Mouse (Mus musculus) 3T3-L1 (cell line): ENCODE measurements around the gene Pdia5.

Source experiments
- DNase-seq: peaks from one replicate; pipeline ENCODE4 v3.0.0-alpha.2; 2015; ENCODE audit warnings: low read depth, low spot score

Pdia5 gene

DNA sequence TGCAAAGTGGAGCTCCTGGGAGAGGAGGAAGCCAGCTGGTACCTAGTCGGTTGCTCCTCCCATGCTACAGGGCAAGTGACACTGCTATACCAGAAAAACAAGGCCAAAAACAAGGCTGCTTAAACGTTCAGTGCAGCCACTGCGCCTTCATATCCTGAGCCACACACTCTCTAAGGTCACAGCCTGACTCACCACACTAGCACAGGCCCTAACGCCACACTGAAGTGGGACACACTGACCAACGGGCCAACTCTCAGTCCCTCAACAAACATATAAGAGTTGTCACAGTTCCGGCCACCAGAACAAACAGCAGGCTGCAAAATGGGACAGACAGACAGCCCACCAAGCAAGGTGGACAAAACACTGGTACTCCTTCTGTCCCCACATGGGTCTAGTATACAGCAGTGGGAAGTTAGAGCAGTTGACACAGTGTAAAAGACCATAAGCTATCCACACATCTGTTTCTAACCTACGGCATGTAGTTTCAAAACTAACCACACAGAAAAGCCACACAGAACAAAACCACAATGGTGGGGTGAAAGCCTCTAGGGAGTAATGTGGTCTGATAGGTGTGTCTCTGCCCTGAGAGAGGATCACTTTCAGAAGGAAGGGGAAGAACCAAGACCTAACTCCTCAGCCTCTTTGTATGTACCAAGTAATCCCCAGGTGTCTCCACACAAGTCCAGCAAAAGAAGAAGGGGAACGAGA lies 6.0 kb downstream of the Pdia5 start:
- peak; percentile 82 for DNase-seq

DNA sequence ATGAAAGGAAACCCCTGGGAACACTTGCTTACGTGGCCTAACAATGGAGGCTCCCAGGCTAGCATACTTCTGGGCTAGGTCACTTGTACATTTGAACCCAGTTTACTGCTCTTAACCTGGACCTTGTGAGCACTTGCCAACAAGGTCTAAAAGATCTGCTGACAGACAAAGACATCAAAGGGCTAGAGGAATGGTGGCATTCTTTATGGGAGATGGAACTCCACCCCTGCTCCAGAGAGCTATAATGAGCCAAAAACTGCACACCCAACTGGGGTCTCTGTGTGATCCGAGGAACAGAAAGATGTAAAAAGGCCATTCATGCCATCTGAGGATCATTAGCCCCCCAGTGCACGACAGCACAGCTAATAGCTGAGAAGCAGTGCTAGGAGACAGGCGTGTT lies 6.6 kb downstream of the Pdia5 start:
- DNase-seq: no peak

DNA sequence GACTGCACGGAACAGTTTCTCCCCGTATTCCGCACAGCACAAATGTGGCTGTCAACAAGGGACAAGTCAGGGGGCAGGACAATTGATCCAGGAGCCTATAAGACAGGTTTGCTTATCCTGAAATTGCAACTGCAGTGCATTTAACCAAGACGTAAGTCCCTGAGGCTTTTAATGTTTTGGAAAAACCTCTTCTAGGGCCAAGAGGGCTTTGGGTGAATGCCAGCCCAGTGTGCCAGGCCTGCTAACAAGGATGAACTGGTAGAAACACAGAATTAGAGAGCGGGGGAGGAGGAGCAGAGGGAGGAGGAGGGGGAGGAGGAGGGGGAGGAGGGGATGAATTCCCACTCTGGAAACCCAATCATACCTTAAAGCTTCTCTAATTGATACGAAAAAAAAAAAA lies 11.4 kb downstream of the Pdia5 start:
- no peak for DNase-seq

DNA sequence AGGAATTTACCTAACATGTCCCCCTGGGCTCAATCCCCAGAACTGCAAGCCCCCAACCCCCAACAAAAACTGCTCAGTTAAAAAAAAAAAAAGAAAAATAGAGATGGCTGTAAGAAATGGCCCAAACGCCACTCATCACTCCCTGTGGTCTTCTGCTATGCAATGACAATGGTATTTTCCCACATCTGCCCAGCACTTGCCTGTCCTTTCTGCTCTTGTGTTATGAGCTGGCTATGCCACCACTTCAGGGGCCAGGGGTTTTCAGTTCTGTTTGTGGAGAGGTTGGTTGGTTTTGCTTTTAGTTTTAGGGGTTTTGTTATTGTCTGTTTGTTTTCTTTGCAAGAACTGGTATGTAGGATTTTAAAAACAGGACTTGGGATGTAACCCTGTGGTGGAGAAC lies 13.4 kb downstream of the Pdia5 start:
- DNase-seq: peak; percentile 39

DNA sequence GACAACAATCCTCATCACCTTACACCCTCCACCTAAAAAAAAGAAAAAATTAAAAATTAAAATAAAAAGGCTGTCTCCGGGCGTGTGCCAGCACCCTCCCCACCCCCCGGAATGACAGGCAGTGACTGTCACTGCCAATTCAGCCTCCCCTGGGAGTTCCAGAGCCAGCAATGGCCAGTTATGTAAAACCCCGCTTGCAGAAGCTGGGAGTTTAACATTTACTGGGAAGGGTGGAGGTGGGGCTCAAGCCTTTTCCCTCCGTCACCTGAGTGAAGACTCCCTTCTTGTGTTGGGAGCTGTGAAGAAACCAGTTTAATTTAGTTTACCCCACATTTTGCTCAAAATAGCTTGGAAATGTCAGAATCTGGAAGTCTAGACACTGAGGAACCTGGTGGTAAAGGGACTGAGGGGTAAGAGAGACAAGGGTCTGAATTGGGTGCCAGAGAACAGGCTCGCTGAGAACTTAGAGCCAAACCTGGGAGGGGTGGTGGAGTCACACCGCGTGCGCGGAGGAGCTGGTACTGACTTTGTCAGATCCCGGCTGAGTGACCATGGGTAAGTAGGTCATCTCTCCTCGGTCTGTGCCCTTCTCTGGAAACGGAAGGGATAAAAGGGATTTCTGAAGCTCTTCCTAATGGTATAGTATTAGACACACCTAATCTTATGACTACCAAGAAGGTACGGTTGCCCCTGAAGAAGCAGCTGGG lies 18.0 kb downstream of the Pdia5 start:
- no peak for DNase-seq

DNA sequence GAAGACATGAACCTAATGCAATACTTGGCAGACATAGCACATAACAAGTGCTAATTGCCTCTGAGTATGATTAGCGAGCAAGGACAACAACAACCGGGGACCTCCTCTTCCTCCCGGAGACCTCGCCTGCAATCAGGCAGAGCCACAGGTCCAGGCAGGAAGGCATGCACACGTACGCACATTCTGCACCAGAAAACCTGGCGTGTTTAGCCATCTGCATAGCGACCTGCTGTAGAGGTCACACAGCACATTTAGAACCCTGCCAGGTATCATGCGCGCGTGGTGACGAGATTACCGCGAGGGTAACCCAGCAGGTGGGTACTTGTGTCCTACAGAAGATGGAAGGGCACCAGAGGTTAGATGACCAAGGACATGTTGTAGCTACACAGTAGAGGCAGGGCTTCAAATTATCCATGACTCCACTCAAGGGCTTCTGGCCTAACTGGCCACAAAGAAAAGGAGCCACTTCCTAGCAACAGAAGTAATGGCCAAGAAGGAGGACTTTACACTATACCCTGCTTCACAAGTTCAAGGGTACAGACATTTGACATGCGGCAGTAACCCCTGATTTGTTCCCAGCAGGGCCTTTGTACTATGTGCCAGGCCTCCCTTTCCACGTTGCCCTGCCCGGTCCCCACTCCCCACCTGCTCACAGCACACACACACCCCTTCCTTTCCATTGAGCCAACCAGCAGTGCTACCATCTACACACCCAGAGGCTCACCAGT lies 18.7 kb downstream of the Pdia5 start:
- DNase-seq: no peak

DNA sequence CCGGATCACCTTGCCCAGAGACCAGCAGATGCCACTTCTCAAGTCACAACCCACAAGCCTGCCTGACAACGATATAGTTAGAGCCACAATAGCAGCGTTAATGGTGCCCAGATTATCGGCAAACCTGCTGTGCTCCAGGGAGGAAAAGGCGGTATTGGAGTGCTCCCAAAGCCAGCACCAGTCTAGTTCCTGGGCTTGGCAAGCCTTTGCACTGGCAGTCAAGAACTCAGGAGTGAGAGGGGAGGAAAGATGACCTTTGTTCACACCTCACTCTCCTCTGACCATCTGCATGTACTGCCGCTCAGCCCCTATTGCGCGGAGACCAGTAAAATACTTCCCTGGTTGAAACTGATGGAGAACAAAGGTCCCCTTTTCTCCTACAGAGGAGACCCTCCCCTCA lies 19.7 kb downstream of the Pdia5 start:
- DNase-seq: no peak

DNA sequence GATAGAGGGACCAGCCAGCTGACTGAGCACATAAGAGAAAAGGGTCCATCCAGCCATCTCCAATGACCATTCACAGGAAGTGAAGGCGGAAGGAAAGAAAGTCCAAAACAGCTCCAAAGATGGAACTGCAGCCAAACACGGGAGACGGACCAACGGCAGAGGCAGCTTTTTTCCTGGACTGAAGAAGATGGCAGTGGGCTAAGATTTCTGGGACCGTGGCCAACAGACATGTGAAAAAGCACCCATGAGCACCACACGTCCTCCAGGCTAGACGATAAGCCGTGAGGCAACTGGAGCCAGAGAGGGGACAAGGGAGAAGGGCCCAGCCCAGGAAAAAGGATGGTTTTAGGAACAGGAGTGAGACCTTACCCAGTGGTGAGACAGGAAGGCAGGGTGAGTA lies 20.6 kb downstream of the Pdia5 start:
- no peak for DNase-seq

DNA sequence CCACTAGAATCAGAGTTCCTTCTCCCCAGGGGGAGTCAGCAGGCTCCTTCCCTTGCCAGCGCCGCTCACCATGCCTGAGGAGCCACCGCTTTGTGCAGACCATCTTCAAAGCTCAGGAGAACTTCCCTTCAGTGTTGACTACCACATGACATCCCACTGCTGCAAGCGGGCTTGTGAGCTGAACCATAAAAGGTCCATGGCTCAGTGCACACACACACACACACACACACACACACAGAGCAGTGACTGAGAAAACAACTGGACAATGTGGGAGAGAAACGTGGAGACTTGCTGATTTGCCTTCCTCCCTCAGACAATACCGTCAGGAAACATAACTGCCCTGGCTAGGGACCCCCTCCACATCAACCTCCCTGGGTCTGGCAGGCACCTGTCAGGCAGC lies 21.7 kb downstream of the Pdia5 start:
- no peak for DNase-seq

DNA sequence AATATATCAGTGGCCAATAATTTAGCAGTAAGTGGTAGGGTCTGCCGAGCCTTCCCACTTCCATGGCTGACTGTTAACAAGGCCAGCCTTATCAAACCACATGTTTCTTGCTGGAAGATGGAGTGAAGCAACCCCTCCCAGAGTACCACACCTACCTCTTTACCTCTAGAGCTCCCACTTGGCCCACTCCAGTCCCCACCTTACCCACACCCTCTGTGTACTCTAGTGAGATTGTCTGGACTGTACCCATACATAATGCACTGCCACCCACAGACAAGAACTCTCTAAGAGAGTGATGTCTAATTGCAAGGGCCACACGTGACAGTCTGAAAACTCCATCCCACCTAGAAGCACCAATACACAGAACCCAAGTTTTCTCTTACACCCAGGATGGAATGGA lies 23.6 kb downstream of the Pdia5 start:
- no peak for DNase-seq

DNA sequence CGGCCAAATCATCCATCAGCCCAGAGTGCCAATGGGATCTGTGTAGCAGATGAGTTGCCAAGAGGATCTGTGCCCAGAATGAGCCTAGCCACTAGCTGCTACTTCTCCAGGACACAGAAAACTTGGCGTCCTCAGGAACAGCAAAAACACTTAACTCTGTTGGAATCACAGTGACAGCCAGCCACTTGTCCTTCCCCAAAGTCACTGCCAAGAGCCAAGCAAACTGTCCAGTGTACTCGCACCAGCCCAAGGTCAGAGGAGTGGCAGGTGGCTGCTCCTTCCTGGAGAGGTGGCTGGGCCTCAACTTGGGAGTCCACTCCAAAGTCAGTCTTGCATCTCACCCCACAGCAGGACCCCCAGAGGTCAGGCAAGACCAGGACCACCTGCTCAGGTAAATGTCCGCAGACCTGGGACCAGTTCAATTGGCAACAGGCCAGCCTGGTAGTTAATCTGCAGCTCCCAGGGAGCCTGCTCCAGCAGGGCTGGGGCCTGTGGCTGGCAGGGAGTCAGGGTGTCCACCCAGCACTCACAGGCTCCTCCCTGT lies 24.8 kb downstream of the Pdia5 start:
- DNase-seq: no peak

DNA sequence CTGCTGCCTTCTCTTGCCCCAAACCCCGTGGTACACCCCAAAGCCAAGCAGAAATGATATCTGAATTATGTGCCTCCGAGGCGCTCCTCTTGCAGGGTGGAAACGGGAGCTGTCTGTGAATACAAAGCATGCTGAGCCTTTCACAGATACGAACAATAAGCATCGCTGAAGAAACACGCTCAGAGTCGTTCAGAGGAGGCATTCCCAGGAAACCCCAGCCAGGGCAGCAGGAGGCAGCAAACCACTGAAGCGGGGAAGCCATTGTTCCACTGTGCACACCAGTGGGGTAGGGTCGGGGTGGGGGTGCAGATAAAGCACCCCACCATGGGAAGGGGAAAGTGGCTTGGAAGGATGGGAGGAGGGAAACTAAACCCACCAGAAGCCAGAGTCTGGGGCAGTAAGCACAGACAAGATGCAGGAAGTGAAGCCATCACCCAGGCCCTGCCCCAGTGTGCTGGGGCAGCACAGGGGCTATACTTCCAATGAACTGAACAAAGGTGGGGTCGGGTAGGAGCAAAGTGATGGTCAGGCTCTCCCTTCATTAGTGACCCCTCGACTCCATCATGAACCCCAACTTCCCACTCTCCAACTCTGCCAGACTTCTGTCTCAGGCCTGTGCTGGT lies 25.9 kb downstream of the Pdia5 start:
- no peak for DNase-seq

DNA sequence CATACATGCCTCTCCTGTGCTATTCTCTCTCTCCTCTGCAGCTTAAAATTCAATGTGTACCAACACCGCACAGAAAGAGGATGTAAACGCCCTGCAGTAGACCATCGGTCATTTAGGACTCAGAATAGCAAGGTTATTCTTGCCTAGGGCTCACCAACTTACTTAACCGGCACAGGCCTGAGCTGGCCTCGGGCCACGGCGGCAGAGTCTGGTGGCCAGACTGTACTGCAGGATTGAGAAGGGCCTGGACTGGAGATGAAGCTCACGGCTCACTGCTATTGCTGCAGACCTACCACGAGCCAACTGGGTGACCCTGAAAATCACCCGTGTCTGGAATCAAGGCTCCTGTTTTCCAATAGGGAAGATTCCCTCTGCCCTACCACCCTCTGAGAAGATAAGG lies 27.0 kb downstream of the Pdia5 start:
- DNase-seq: no peak

DNA sequence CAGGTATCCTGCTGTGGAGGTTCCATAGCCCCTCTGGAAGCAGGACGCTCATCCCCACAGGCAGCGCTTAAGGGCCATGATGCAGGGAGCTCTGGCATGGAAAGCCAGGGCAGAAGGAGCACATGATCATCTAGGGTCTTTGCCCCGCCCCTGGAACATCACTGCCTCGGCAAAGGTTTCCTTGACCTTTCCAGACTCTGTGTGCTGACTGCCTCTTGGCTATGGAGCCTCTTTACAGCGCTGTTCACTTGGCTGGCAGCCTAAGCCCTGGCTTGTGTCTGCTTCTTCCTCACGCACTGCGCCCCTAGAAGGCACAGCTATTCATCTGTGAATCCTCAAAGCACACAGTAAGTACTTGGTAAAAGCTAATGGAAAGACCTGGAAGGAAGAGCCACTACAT lies 27.7 kb downstream of the Pdia5 start:
- no peak for DNase-seq

DNA sequence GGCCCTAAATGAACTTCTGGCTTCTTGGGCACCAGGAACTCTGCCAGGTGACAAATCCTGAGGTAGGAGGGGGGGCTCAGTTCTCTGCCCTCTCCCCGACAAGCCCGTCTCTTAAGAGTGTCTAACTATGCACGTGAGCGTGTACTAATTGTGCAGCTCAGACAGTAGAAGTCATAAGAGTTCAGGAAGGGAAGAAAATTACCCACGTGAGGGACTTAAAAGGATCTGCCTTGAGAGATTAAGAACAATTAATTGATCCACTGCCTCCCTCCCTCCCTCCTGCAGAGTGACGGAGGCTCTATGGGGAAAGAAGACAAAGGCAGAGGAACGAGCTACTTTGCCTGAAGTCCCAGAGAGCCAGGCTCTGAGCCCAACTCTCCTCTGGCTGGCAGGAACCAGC lies 31.1 kb downstream of the Pdia5 start:
- DNase-seq: no peak

DNA sequence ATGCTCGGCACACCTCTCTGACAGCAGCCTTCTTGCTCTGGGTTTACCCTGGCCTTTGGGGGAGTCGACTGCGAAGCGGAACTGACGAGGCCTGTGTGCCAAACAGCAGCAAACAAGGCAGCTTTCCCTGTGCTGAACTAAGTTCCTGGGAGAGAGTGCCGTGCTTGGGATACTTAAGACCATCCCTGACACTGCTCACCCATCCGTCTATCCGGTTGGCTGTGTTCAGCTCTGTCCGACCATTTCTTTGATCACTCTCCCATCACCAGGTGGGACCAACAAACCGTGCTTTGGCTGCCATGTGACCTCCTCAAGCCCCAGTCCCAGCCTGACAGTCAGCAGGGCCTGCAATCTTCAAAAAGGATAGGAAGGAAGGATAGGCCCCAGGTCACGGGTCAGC lies 32.4 kb downstream of the Pdia5 start:
- no peak for DNase-seq

DNA sequence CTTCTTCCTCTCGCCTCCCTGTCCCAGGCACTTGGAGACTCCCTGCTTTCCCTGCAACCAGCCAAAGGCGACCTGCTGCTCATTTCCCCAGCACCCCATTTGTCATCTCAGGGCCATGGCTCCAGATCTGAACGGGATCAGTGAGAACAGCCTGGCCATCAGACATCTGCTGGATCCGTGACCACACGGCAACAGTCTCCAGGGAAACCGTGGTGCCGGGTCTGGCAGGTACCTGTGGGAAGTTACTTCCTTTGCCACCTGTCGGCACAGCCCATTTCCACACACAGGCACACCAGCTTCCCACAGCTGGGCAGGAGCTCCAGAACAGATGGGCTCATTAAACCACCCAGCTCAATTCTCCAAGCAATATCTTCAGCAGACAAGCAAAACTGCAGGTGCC lies 33.2 kb downstream of the Pdia5 start:
- DNase-seq: no peak

DNA sequence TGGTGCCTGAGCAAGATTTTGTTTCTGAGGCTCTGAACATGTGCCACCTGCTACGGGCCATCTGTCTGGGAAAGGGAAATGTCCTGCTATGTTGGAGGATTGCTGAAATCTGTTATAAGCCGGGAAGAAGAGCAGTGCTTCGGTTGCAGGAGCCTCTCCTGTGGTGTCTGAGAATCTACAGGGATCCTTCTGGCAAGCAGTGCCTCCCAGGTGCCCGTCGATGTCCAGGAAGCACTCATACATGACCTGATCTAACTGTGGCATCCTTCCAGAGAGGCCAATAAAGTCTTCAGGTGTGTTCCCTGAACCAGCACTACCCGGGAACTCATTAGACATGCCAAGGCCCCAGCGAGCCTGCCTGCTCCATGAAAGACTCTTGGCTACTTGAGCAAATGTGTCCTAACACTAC lies 33.7 kb downstream of the Pdia5 start:
- no peak for DNase-seq

DNA sequence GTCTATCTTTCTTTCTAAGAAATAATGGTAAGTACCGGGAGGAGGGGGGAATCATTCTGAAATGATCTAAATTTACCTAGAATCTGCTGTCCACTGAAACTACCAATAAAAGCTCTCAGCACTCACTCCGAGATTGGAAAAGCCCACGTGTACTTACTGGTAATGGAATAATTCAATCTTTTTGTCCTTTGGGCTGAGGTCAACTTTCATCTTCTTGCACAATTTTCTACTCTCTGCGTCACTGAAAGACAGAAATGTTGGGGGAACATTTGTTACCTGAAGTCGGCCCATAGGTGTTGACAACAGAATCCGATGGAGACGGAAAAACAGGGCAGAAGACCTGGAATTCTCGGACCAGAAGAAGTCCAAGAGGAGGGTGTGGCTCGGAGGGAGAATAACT lies 34.4 kb downstream of the Pdia5 start:
- DNase-seq: no peak

DNA sequence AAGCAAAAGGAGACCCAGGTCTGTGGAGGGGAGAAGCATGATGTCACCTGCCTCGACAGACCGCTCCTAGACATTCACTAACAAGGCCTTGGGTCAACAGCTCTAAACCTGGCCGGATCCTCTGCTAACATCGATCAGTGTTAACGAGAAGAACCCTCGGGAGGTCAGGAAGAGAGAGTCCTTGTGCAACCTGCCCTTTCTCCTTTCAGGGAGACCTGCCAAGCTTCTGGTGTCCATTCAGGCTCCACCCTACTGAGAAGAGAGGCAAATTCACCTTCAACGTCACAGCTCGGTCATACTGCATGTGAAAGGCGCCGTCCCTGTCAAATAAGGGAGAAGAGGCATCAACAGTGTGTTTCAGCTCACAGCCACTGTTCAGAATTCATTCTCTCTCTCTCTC lies 34.9 kb downstream of the Pdia5 start:
- DNase-seq: no peak

DNA sequence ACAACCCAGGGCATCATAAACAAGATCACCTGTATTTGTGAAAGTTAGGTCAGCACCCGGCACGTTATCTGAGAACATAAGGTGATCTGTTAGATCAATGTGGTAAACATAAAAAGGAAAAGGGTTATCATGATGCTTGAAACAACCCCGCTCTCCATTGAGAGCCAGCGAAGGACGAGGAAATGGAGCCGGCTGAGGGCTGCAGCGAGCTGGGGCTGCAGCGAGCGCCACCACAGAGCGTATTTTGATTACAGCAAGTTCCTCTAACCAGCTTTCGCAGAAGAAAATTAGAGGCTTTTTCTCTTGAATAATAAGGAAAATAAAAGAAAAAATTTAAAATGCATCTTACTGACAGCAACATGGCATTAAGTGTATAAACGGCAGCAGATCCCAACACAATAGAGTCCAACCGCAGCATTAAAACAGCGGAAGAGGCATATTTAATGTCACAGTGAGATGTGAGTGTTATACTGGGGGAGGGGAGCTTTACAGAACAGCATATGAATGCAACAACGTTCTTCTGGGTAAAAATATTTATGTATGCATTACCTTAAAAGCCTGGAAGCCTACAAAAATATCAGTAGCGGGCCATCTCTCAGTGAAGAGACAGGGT lies 40.5 kb downstream of the Pdia5 start:
- DNase-seq: no peak

DNA sequence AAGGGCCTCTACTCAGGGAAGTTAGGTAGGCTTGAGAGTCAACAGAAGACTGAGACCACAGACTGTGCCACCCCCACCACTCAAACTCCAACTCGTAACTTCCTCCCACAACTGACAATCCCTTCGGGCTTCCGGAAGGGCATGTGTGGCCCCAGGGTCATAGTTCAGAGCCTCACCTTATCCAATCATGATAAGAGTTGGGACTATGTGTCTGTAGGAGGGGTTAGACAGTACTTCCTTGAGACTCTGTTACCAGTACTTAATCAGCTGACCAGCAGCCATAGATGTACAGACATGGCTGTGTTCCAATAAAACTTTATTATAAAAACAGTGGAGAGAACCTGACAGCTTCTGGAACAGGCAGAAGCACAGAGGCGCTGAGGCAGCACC lies 48.7 kb downstream of the Pdia5 start:
- no peak for DNase-seq
